Mouse (Mus musculus) ES-Bruce4 (cell line): Measurements from ENCODE around the gene D430041D05Rik. TPM values are rescaled to one million over a fixed set of nuclear protein-coding genes. Genes with fewer than 3 reads are reported as not detected.

Experiments
- H3K27ac ChIP-seq: 2 replicates; pipeline ENCODE4 v1.5.1; 2012; ENCODE audit warnings: low read length, inconsistent platforms; ENCODE audit not compliant: insufficient read depth
- H3K27me3 ChIP-seq: 2 replicates; pipeline ENCODE4 v1.6.1; 2012; ENCODE audit warnings: mild to moderate bottlenecking, low read length, inconsistent platforms; ENCODE audit not compliant: control insufficient read depth, poor library complexity, insufficient read depth, severe bottlenecking
- H3K36me3 ChIP-seq: 2 replicates; pipeline ENCODE4 v1.6.1; 2012; ENCODE audit warnings: inconsistent platforms, mild to moderate bottlenecking, low read length, moderate library complexity; ENCODE audit not compliant: control insufficient read depth, poor library complexity, insufficient read depth, severe bottlenecking
- H3K4me1 ChIP-seq: one replicate; pipeline ENCODE4 v1.8.1; 2011; ENCODE audit warnings: low read length; ENCODE audit not compliant: control insufficient read depth, insufficient read depth
- H3K4me3 ChIP-seq: 2 replicates; pipeline ENCODE4 v1.5.1; 2011; ENCODE audit warnings: low read depth, mild to moderate bottlenecking, low read length
- H3K9ac ChIP-seq: 2 replicates; pipeline ENCODE4 v1.6.1; 2012; ENCODE audit warnings: low read depth, mild to moderate bottlenecking, inconsistent platforms; ENCODE audit not compliant: poor library complexity, severe bottlenecking
- H3K9me3 ChIP-seq: replicated peaks from 2 replicates; pipeline ENCODE4 v1.6.1; 2012; ENCODE audit warnings: mild to moderate bottlenecking, low read length, inconsistent platforms; ENCODE audit not compliant: control insufficient read depth, poor library complexity, insufficient read depth, severe bottlenecking
- CTCF ChIP-seq: IDR thresholded peaks from one replicate; pipeline ENCODE4 v1.8.1; 2011; ENCODE audit warnings: low read depth, low read length
- EP300 ChIP-seq: IDR thresholded peaks from 2 replicates; pipeline ENCODE4 v1.6.1; 2011; ENCODE audit warnings: low read depth, low read length; ENCODE audit not compliant: insufficient read depth
- POLR2A ChIP-seq: IDR thresholded peaks from one replicate; pipeline ENCODE4 v1.8.1; 2011; ENCODE audit warnings: low read length; ENCODE audit not compliant: insufficient read depth
- polyA plus RNA-seq: library from polyadenylated mRNA; stranded (reverse); fragments of >200 nt; gene quantifications from 2 replicates; pipeline ENCODE4 v1.2.4, GENCODE M21; 2011; ENCODE audit warnings: low read depth; ENCODE audit not compliant: missing spikeins, insufficient read depth, insufficient read length

Gene D430041D05Rik
- polyA plus RNA-seq, 1 experiment: 0.10 TPM

GRCm38 (mm10) chr2:104448201-104448600 is 37.4 kb upstream of the D430041D05Rik start:
- H3K4me1 ChIP-seq: no peaks in the 10 kb centered on the region
- no peak overlapping the region for H3K27ac ChIP-seq
- no peak overlapping the region for H3K9ac ChIP-seq
- H3K36me3 ChIP-seq: no peaks in the 10 kb centered on the region
- no peaks in the 10 kb centered on the region for H3K27me3 ChIP-seq
- no peak overlapping the region for H3K4me3 ChIP-seq
- no peak for TF ChIP-seq CTCF
- TF ChIP-seq POLR2A: no peak
- no peak for TF ChIP-seq EP300
- H3K9me3 ChIP-seq: no peaks in the 10 kb centered on the region

GRCm38 (mm10) chr2:104446016-104446415 is 35.2 kb upstream of the D430041D05Rik start:
- no peak overlapping the region for H3K4me3 ChIP-seq
- H3K4me1 ChIP-seq: peaks cover 3% of the 10 kb centered on the region
- no peaks in the 10 kb centered on the region for H3K36me3 ChIP-seq
- TF ChIP-seq EP300 (no peak), CTCF (no peak), POLR2A (no peak)
- no peak overlapping the region for H3K9ac ChIP-seq
- no peaks in the 10 kb centered on the region for H3K27me3 ChIP-seq
- H3K27ac ChIP-seq: no peak overlapping the region
- no peaks in the 10 kb centered on the region for H3K9me3 ChIP-seq

- no peak overlapping the region for H3K27ac ChIP-seq
- H3K9me3 ChIP-seq: no peaks in the 10 kb centered on the region
- no peaks in the 10 kb centered on the region for H3K36me3 ChIP-seq
- H3K4me1 ChIP-seq: peaks cover 3% of the 10 kb centered on the region
- H3K4me3 ChIP-seq: no peak overlapping the region
- TF ChIP-seq CTCF (peak; percentile 30), EP300 (no peak), POLR2A (no peak)
- H3K9ac ChIP-seq: no peak overlapping the region
- H3K27me3 ChIP-seq: no peaks in the 10 kb centered on the region
Observed at GRCm38 (mm10) chr2:104444776-104445175, 34.0 kb upstream of the D430041D05Rik start.

- no peaks in the 10 kb centered on the region; the same call in 1 of the 2 replicates for H3K36me3 ChIP-seq
- H3K4me3 ChIP-seq: no peak overlapping the region
- no peaks in the 10 kb centered on the region for H3K9me3 ChIP-seq
- no peak overlapping the region for H3K9ac ChIP-seq
- H3K27ac ChIP-seq: no peak overlapping the region
- no peaks in the 10 kb centered on the region for H3K27me3 ChIP-seq
- TF ChIP-seq CTCF: no peak
- peaks cover 3% of the 10 kb centered on the region for H3K4me1 ChIP-seq
Observed at GRCm38 (mm10) chr2:104442341-104442740, 31.5 kb upstream of the D430041D05Rik start.

- Histone ChIP-seq H3K27me3 (no peaks in the 10 kb centered on the region), H3K4me1 (no peaks in the 10 kb centered on the region), H3K4me3 (no peak overlapping the region), H3K36me3 (peaks cover 8% of the 10 kb centered on the region), H3K9me3 (no peaks in the 10 kb centered on the region), H3K9ac (no peak overlapping the region), H3K27ac (no peak overlapping the region)
- no peak for TF ChIP-seq POLR2A
Observed at GRCm38 (mm10) chr2:104436226-104436625, 25.4 kb upstream of the D430041D05Rik start.

GRCm38 (mm10) chr2:104431067-104431466 is 20.3 kb upstream of the D430041D05Rik start:
- H3K27ac ChIP-seq: no peak overlapping the region
- H3K36me3 ChIP-seq: peaks cover 8% of the 10 kb centered on the region
- H3K4me1 ChIP-seq: no peaks in the 10 kb centered on the region
- TF ChIP-seq CTCF (no peak), EP300 (no peak), POLR2A (no peak)
- H3K9ac ChIP-seq: no peak overlapping the region
- no peaks in the 10 kb centered on the region for H3K27me3 ChIP-seq
- H3K9me3 ChIP-seq: no peaks in the 10 kb centered on the region
- no peak overlapping the region for H3K4me3 ChIP-seq

- Histone ChIP-seq H3K4me3 (no peak overlapping the region), H3K27ac (no peak overlapping the region), H3K9me3 (no peaks in the 10 kb centered on the region), H3K9ac (no peak overlapping the region), H3K4me1 (no peaks in the 10 kb centered on the region), H3K27me3 (no peaks in the 10 kb centered on the region), H3K36me3 (peaks cover 8% of the 10 kb centered on the region)
- no peak for TF ChIP-seq CTCF
- TF ChIP-seq EP300: no peak
- TF ChIP-seq POLR2A: no peak
Observed at GRCm38 (mm10) chr2:104430566-104430965, 19.8 kb upstream of the D430041D05Rik start.
